Mouse (Mus musculus): ENCODE data around the gene Lrrc10.

Gene Lrrc10

DNA sequence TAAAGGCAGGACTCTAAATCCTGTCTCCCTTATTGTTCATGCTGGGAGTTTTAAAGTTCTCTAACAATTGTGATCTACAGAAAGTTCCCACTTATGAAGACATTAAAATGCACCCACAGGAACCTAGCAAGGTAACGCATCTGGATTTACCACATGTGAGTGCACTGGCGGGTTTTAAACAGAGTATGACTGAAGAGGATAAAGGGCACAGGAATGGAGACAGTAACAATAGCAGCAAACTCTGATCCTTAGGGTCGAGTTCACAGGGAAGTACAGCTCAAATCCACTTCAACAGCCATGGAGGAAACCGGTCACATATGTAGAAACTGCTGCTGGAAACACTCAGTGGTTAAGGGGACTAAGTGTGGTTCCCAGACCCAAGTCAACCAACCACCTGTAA lies 4.1 kb downstream of the Lrrc10 start:
- DNase-seq, result no peak

- DNase-seq, result no peak
These were observed 4.9 kb downstream of the Lrrc10 start for GRCm38 (mm10) chr10:117049961-117050597.

DNA sequence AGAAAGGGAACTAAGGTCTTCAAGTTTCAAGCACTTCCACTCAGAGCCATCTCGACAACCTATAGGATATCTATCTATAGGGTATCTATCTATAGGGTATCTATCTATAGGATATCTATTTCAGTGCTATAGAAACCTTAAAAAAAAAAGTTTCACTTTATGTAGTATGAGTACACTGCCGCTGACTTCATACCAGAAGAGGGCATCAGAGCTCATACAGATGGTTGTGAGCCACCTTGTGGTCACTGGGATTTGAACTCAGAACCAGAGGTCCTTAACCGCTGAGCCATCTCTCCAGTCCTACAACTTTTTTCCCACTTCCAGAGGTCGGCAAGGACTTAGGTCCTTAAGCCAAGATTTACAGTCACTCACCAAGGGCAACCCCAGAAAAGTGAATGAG lies 10.5 kb downstream of the Lrrc10 start:
- DNase-seq, result no peak

- DNase-seq, result no peak
These were observed 17.7 kb downstream of the Lrrc10 start for GRCm38 (mm10) chr10:117062894-117063253.

- peak; percentile 95 for DNase-seq
These were observed 18.3 kb downstream of the Lrrc10 start, which contains the start of gene Cct2 for GRCm38 (mm10) chr10:117063254-117064021. TSS of gene Cct2 (minus strand) at chr10:117063814.

- DNase-seq, result peak; percentile 25
These were observed 18.9 kb downstream of the Lrrc10 start for GRCm38 (mm10) chr10:117064076-117064475.

DNA sequence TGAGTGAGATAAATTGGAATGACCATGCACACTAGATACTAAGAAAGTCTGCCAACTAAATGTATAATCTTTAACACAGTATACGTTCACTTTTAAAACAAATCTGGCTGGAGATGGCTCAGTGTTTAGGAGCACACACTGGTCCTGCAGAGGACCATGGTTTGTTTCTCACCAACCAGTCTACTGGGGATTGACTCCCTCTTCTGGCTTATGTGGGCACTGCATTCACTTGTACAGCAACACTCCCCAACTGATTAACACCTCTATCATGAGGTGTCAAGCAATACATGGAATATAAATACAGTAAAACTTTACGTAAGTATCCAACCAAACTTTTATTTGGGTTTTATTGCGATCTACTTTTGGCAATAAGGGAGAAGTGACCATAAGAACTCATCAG lies 24.0 kb downstream of the Lrrc10 start:
- no peak for DNase-seq

- DNase-seq, result no peak
These were observed 27.2 kb downstream of the Lrrc10 start for GRCm38 (mm10) chr10:117072191-117072888.

DNA sequence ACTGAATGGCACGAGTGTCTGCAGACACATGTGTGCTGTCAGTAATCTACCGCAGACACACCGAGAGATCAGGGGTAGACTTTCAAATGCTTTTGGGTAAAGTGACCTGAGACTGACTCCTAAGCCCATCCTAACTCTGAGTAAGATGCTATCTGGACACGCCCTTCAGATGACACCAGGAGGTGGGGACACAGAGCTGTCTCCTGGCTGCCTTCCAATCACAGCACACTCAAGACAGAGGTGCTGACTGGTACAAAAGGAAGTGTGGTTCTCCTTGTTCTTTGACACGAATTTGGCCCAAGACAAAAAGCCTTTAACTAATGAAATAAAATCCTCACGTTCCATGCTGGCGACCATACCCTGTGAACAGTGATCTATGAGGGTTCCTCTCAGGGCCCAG lies 28.0 kb downstream of the Lrrc10 start:
- no peak for DNase-seq

DNA sequence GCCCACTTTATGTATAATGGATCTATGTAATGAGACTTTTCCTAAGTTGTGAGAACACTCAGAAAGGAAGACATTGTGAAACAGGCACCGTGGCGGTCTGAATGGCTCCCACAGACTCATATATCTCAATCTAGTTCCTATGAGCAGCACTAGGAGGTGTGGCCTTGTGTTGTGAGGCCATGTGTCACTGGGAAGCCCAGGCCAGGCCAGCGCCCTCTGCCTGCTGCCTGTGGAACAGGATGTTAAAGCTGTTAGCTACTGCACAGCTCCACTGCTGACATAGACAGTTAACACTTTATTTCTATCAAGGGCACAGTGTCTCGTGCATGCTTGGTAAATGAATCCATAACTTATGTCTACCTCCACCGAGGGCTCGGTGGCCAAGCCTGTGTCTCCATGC lies 33.1 kb downstream of the Lrrc10 start:
- DNase-seq, result peak; percentile 72

- no peak for DNase-seq
These were observed 36.2 kb downstream of the Lrrc10 start for GRCm38 (mm10) chr10:117081326-117081725.

- no peak for DNase-seq
These were observed 36.8 kb downstream of the Lrrc10 start for GRCm38 (mm10) chr10:117081914-117082359.

GRCm38 (mm10) chr10:117089628-117090027 lies 44.5 kb downstream of the Lrrc10 start:
- no peak for DNase-seq

DNA sequence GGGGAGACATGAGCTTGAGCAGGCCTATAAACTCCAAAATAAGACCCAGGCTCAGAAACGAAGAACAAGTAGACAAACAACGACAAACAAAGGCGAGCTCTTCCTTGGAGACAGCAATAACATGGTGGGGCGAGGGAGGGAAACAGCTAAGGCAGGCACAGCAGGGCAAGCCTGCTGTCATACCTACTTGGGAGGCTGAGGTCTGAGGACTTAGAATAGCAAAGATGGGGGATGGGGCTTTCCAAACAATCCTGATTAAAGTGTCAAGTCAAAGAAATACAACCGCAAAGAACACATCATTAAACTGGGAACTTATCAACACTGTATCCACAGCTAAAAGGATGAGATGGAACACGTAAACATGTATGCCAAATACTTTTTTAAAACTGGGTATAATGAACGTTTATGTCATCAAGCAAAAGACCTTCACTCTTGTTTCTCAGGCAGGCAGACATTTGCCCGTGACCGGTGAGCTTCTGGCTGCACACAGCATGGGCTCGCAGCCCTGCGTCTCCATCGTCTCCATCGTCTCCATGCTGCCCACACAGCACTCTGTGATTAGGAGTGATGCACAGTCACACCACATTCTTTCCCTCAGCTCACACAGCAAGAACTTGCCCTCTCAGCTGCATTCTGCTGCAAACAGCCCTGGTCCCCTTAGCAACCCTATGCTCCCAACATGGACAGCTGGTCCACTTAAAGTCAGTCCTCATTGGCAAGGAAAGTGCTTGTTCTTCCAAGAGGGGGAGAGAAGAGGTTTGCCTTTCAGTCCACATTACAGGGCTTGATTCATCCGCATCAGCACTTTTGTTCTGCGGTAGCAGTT lies 49.6 kb downstream of the Lrrc10 start:
- DNase-seq, result no peak

GRCm38 (mm10) chr10:117096096-117096495 lies 51.0 kb downstream of the Lrrc10 start:
- DNase-seq, result no peak
